Mouse (Mus musculus) liver (tissue): ENCODE measurements around the gene Acox1.

Source experiments
- DNase-seq: peaks from one replicate; pipeline ENCODE4 v3.0.0-alpha.2; 2020; ENCODE audit warnings: mixed read lengths

The Acox1 gene

DNA sequence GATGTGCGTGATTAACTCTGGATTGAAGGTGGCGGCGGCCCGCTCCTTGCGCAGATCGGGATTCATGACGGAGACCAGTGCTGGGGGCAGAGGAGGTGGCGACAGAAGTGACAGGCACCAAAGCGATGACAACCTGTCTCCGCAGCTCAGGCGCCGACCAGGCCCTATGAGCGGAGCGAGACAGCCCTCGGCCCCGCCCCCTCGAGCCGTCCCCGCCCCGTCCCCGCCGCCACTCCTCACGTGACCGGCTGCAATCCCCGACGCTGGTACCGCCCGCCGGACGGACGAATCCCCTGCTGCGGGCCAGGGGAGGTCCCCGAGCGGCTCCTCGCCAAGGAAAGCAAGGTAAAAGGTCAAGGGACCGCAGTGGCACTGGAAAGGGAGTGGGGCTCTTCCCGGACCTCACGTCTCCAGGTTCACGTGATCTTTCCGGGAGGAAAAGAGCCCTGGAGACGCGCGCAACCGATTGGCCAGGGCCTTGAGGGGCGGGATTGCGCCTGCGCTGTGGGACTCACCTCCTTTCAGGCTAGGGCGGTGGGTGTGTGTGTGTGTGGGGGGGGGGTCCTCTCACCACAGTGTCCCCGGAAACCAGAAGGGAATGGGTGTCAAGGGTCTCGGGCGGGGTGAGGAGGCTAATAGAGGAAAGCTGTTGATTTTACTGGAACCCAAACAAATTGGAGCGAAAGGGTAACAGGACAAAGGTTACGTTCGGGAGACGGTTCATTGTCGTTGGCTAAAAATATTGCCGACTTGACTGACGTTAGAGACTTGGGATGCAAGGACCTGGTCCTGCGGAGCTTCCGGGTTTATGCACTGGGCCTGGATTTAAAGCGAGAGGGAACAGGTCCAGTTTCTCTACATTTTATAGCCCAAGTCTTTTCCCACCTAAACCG is at the start of gene Acox1, which contains the start of gene Ten1:
Gene Acox1 (minus strand): TSS at position 407 of the 893 bp plus-strand sequence.
Gene Ten1 (plus strand): TSS at position 217 of the 893 bp plus-strand sequence.
- DNase-seq, result peak; percentile 96

DNA sequence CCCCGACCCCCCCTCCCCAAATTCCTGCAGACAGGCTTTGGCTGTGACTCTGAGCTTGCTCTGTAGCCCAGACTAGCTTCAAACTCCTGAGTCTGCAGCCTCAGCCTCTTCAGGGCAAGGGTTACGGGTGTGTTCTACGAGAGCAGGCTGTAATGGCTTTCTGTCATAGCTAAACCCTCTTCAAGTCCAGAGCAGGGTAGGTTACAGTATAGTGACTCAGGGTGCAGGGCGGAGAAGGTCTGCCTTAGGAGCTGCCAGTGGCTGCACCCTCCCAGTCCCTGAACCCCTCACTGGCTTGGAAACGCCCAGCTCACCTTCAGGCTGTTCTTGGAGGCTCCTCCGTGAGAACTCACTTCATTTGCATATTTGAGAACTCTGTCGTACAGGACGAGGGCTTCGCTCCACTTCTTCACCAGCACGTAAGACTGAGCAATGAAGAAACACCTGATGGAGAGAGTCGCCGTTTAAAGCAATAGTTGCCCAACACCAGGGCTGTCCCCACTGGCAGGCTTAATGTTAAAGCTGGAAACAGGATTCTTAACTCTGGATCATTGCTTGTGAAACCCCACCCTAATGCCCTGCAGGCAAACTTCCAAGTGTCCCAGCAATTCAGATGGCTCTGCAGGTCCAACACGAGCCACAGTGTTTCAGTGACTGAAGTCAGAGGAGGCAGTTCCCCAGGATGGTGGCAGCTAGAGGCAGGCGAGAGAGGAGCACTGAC is 48.8 kb upstream of the Acox1 start:
- DNase-seq, result no peak

DNA sequence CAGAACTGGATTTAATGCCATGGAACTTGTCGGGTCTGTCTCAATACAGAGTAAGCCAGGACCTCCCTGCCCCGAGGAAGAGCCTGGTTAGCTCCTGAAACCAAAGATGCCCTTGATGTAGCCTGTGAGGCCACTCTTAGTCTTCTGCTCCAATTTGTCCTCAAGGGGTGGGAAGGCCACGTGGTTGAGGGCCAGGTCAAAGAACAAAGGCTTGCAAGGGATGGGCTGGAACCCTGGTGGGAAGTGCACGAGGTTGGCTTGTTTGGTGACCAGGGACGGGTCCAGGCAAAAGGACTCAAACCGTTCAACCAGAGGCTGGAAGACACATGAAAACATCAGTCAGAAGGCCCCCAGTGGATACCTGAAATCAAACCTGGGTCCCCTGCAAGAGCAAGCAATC is 46.8 kb upstream of the Acox1 start:
- no peak for DNase-seq

DNA sequence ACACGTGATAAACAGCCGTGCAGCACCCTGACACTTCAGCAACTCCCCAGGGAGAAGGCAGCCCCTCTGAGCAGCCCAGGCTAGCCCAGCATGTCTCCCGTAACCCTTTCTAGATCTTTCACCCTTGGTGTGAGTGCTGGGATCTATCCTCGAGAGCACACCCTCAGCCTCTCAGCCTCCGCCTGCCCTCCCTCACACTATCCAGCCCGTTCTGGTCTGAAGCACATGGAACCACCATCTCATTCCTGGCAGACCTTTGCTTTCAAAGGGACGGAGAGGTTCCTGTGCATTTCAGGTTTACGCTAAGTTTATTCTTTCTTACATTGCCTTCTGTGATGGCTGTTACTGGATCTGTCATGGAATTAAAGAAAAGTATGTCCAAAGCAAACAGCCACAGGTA is 45.7 kb upstream of the Acox1 start:
- DNase-seq, result no peak

DNA sequence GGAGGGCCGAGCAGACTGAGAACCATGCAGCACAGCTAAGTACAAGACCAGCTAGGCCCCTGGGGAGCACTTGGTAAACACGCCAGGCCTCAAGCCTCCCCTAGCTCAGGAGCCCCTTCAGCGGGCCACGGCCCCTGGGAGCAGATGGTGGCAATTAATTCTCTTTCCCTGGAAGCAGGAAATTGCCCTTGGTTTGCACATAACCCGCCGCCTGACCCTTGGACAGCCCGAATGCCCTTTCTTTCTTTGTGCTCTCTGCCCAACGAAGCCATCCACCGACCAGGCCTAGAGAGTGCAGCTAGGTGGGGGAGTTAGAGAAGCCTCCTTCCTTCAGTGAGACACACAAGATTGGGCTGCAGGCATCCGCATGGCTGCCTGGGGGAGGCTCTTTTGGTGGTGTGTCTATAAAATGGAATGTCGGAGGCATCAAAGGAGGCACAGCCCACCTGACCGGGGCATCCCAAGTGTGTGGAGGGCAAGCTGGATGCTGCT is 42.9 kb upstream of the Acox1 start:
- DNase-seq, result no peak

DNA sequence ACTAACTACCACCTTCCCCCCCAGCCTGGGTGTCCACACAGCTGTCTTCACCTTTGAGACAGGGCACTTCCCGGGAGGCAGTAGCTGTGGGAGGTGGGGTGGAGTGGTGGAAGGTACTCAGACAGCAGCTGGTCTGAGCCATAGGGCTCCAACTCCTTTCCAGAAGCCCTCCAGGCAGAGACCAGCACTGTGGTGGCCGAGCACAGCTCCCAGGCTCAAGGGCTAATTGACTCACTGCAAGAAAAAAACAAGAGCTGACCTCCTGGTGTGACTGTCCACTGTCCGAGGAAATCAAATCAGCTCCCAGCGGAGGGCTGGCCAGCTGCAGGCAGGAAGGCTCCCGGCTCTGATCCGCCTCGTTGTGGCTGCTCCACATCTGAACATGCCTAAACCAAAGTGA is 41.0 kb upstream of the Acox1 start:
- DNase-seq, result no peak

DNA sequence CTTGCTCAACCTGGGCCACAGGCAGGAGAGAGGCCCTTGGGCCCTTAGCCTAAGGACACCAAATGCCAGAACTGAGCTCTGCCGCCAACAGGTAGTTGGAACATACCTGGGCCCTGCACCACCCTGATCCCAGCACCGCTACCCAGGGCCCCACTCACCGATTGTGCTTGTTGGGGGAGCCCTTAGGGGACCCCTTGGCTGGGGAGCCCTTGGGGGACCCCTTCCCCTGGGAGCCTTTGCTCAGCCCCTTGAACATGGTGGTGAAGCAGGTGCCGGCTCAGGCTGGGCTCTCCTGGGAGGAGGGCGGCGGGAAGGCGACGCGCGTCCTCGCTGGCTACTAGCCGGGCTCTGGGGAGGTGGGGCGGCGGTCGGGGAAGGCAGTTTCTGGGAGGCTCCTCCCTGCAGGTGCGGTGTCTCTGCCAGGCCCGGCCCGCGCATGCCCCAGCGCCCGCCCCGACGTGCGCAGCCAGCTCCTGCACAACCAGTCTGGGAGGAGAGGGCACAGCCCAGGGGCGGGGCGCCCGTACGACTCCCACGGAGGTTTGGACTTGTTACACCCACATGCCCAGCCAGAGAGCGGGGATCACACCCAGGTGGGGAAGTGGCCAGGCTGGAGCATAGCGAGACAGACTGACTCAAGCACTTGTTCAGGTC is 39.0 kb upstream of the Acox1 start, which contains the start of gene Evpl:
Gene Evpl (minus strand): TSS at position 336 of the 654 bp plus-strand sequence.
- DNase-seq, result peak; percentile 65

DNA sequence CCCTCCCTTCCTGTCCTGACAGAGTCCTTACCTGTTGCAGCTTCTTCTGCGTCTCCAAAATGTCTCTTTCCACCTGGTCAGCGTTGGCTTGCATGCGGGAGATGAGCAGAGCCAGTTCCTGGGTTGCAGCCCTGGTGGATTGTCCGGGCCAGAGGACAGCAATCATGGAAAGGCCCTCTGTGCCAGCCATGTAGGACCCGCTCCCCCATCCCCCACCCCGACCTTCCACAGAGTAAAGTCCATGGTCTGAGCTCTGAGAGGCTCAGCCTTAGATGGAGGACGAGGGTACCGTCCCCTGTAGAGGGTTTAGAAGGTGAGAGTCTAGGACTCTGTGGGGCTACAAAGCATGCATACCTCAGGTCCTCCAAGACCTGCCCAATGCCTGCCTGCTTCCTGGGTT is 36.1 kb upstream of the Acox1 start:
- no peak for DNase-seq

DNA sequence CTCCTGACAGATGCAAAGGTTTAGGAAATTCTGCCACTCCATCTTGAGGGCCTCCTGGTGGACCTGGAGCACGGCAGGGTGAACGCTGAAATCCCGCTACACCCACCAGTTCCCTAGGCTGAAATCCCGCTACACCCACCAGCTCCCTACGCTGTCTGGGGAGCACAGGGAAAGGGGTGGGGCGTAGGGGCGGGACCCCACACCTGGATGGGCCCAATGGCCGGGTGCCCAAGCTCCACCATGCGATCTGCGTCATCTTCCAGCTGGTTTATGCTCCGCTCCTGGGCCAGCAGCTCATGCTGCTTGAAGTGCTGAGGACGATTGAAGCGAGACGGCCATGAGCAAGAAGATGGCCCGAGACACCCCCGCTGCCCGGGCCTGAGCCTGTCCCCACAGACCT is 33.6 kb upstream of the Acox1 start:
- DNase-seq, result no peak

DNA sequence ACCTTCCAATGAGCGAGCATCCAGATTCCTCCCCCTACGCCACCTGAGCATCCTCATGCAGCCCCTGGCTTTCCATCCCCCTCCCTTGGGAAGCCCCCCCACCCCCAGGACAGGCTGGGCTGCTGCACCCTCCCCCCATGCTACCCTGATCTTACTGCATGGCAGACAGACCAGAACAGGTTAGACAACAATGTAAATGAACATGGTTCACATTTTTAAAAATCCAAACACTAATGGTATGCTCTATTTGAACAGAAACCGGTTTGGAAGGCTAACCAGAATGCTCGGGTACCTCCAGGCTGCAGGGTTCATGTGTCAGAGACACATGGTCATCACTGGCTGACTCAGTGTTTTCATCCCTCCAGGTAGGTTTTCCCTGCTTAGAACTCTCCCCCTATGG is 29.9 kb upstream of the Acox1 start:
- DNase-seq, result no peak

DNA sequence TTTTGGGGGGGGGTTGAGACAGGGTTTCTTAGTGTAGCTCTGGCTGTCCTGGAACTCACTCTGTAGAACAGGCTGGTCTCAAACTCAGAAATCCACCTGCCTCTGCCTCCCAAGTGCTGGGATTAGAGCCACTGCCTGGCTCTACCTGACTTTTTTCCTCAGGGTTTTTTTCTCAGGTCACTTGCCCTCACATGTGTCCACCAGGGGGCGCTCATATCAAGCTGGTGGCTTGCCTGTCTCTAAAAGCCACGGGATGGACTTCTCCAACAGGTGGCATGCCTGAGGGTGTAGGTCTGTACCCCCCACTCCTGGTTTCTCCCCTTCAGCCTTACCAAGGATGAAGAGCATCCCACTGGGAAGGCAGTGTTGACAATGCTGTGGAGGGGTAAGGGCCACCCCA is 27.6 kb upstream of the Acox1 start:
- peak; percentile 88 for DNase-seq

DNA sequence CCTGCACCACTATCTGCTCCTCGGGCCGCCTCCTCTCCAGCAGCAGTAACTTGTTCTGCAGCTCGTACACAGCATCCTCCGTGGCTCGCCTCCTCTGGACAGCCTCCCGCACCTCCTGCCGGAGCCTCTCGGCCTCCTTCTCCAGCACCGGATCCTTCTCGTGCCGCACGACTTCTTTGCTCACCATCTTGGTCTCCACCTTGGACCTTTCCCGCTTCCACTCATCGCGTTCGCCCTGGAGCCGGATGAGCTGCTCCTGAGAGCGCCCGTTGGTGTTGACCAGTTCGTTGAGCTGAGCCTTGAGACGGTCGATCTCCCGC is 23.9 kb upstream of the Acox1 start:
- no peak for DNase-seq

DNA sequence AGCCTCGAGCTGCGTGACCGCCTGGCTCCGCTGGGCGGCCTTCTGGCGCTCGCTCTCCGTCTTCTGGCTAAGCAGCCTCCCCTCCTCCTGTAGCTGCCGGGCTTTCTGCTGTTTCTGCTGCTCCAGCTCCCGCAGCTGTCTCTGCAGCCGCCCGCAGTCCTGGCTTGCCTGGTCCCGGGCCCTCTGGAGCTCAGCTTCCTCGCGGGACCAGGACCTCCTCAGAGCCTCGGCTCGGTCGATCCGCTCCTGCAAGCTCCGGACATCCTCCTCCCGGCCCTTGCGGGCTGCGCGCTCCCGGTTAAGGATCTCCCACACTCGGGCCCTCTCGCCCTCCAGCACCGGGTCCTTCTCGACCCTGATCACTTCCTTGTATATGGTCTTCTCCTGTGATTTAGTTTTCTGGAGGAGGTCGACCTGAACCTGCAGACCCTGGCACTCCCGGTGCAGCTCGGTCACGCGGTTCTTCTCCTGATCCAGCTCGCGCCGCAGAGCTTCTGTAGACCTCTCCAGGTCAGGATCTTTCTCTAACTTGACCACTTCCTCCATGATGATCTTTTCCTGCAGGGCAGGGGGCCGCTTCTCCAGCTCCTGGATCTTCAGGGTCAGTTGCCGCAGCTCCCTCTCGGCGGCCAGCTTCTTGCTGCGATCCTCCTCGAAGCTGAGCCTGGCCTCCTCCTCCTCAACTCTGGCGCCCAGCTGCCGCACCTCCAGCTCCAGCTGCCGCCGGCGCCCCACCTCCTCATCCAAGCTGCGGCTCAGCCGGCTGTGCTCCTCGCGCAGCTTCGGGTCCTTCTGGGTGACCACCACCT is 23.3 kb upstream of the Acox1 start:
- no peak for DNase-seq

DNA sequence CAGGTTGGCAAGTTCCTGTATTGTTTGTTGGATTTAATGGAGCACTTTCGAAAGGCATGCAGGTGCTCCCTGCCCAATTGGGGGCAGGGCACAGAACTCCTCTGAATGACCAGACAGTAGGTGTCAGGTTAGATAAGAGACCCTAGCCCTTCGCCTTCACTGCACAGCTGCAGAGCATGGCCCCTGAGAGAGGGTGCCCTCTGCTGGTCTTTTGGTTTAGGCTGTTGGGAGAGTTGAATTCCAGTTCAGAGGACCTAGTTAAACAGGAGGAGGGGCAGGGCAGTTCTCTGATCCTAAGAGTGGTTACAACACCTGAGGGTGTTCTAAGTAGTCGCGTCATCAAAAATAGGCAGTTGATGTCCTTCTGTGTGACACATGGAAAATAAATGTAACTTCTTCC is 21.0 kb upstream of the Acox1 start:
- DNase-seq, result peak; percentile 73

DNA sequence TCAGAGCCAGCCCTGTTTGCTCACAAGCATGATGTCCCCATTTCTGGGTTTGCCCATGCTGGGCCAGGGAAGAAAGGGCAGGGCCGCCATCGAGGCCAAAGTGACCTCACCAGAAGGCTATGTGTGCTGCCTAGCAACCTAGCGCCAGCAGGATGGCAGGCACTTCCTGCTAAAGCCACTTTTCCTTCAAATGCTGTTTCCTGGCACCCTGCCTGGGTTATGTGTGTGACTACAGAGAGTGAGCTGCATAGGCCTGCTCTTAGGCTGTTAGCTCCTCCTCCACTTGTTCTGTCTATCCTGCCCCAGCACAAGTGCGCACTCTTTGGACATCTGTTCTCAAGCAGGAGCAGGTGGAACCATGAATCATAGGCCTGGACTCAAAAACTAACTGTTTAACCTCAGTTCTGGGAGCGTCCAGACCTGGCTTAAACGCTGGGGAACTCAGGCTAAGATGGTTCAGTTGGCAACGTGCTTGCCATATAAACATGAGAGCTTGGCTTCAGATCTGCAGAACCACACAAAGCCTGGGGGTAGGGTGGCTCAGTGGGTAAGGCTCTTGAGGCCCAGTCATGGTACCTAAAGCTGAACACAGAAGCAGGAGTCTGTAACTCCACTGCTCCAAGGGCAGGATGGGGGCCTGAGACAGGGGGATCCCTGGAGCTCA is 20.0 kb upstream of the Acox1 start:
- peak; percentile 51 for DNase-seq

DNA sequence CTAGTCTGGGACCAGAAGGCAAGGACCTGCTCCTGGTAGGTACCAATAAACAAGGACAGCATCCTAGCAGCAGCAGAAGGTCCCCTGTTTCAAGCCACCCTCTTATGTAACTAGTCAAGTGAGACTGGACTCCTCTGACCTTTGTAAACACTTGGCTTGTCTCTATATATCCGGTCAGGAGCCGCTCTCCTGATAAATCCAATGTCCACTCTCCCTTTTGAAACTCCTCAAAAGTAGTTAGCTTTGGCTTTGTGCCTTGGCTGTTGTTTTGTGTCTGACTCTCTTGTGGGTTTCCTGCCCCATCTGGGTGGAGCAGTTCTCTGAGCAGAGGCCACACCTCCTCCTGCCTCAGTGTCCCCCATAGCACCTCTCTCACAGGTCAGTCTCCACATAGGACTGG is 19.4 kb upstream of the Acox1 start:
- DNase-seq, result no peak

DNA sequence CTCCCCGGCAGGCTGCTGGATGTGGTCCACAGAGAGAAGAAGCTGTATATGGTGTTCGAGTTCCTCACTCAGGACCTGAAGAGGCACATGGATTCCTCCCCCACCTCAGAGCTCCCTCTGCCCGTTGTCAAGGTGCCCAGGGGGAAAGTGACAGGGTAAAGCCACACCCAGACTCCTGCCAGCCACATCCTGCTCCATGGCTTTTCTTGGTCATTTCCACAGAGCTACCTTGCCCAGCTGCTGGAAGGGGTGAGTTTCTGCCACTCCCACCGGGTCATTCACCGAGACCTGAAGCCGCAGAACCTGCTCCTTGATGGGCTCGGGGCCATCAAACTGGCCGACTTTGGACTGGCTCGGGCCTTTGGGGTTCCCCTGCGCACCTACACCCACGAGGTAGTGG is 17.7 kb upstream of the Acox1 start:
- no peak for DNase-seq

DNA sequence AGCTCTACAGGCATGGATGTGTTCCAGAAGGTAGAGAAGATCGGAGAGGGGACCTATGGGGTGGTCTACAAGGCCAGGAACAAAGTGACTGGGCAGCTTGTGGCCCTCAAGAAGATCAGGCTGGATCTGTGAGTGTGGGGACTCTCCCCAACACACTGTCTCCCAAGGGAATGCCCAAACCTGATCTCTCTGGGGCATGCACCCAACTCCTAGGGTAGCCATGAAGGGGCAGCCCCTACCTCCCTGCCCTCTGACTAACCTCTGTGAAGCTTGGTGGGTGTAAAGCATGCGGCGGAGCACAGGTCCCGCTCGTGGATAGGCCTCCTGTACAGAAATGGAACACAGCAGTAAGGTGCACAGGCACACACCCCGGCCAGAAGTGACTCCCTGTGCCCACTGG is 17.1 kb upstream of the Acox1 start:
- DNase-seq, result no peak

DNA sequence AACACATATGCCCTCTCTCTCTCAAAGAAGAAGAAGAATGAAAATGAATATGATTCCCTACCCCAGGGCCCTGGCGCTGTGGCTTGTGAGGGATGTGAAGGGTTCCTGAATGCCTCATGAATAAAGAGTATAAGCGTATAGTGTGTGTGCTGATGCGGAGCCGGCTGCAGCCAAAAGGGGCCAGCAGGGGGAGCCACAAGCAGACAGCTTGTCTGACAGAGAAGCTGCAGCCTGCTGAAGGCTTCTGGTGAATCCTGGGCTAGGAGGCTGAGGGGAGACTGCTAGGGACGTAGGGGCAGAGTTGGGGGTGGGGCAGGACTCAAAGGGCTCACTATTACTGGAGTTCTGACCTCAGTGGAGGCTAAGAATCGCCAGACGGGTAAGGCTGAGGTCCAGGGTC is 16.3 kb upstream of the Acox1 start:
- DNase-seq, result peak; percentile 56

DNA sequence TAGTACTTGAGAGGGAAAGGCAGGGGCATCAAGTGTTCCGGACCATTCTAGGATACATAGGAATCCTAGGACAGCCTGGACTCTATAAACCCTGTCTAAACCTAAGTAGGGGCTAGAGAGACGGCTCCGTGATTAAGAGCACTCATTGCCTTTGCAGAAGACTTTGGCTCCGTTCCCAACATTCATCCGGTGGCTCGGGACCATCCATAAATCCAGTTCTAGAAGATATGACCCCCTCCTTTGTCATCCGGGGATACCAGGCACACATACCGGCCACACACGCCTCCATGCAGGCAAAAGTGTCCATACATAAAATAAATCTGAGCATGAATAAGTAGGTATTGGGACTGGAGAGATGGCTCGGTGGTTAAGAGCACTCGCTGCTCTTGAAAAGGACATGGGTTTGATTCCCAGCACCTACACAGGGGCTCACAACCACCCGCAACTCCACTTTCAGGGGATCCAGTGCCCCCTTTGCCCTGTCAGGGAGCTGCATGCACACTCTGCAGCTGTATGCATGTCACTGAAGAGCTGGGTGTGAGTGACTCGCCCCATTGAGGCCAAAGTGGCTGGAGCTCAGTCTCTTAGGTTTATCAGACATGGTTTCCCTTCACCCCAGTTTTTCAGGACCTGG is 15.1 kb upstream of the Acox1 start:
- DNase-seq, result no peak

DNA sequence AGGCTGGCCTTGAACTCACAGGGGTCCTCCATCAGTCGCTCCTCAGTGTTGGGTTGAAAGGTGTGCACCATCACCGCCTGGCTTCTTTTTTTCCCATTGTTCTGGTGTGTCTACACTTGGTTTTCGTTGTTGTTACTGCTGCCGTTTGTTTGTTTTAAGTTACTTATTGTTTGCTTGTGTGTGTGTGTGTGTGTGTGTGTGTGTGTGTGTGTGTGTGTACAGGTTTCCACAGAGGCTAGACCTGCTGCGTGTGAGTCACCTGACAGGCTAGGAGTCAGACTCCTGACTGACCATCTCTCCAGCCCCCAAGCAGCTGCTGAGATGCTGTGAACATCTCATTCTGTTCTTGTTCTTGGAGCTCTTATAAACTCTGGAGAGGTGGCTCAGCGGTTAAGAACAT is 14.0 kb upstream of the Acox1 start:
- no peak for DNase-seq

DNA sequence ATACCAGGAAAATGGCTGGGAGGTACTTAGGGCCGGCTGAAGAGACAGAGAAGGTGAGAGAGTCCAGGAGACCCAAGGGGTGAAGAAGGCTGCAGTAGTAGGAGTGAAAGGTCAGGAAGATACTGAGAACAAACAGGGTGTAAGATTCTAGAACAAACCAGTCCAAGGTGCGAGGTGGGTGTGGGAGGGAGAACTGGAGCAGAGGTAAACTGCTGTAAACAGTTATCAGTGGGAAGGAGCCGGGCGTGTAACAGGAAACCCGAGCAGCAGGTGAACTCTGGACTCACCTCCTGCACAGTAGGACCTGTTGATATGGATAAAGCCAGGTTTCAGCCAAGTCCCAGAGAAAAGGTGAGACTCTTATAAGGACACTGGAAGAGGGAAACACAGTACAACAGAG is 11.9 kb upstream of the Acox1 start:
- DNase-seq, result no peak
